Mouse (Mus musculus) adrenal gland, adult 2 months (tissue): ENCODE data around the gene Slc7a5. TPM values are rescaled to one million over a fixed set of nuclear protein-coding genes. Genes with fewer than 3 reads are reported as not detected.
A peak's percentile ranks its signal among the peaks of the same experiment; 100 is the strongest.

ENCODE experiments used
- DNase-seq: peaks from one replicate; pipeline ENCODE4 v3.0.0; 2021
- long read RNA-seq: library from polyadenylated mRNA; stranded (forward); transcript quantifications from one replicate; pipeline ENCODE4 v2.0.0, GENCODE M21; 2021
- polyA plus RNA-seq: library from polyadenylated mRNA; depleted of rRNA; stranded (reverse); fragments of >200 nt; gene quantifications from 2 replicates; pipeline ENCODE4 v1.2.3, GENCODE M21; 2012; rRNA removed
- total RNA-seq, 2 experiments: library from RNA; stranded (reverse); gene quantifications; 2 replicates each; pipeline ENCODE4 v1.2.3; 2021

Slc7a5 gene
- total RNA-seq: 10 to 100 TPM; 38.9 to 46.4 TPM
- 93.9 and 97.5 TPM in 2 replicates for polyA plus RNA-seq
- long read RNA-seq, transcript Slc7a5-201 (10 exons, 3,517 nt): major isoform, 24 of 28 reads
- long read RNA-seq, partial matches to known transcripts: 0 of 28 reads
- long read RNA-seq, other reads (novel, unspliced or antisense): 4 of 28 reads

- DNase-seq: peak; percentile 98
Measured at GRCm38 (mm10) chr8:121907587-121908248, at the start of gene Slc7a5. TSS of gene Slc7a5 (minus strand) at chr8:121907694.

GRCm38 (mm10) chr8:121955825-121956500, 48.5 kb upstream of the Slc7a5 start:
- no peak for DNase-seq

DNA sequence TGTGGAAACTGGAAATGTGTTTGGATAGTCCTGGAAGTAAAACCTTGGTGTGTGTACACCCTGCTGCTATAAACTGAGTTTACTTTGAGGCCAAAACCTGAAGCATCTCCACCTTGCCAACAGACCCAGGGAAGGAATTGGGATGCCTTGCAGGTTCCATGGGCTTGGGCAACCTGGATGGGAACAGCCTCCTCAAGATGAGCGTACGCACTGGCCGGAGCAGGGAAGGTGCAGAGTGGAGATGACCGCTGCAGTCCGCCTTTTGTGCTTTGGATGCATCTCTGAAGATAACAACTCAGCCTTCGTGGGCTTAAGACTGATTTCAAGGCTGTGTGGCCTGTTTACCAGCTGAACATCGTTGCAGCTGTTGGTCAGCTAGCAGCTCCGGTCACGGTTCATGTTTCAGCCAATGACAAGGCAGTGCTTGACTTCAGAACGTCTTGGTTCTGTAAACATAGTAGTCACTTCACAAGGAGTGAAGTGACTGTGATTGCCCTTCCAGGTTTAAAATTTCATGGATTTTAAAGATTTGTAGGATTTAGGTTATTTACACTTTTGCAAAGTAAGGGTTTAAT, 47.6 kb upstream of the Slc7a5 start:
- no peak for DNase-seq

DNA sequence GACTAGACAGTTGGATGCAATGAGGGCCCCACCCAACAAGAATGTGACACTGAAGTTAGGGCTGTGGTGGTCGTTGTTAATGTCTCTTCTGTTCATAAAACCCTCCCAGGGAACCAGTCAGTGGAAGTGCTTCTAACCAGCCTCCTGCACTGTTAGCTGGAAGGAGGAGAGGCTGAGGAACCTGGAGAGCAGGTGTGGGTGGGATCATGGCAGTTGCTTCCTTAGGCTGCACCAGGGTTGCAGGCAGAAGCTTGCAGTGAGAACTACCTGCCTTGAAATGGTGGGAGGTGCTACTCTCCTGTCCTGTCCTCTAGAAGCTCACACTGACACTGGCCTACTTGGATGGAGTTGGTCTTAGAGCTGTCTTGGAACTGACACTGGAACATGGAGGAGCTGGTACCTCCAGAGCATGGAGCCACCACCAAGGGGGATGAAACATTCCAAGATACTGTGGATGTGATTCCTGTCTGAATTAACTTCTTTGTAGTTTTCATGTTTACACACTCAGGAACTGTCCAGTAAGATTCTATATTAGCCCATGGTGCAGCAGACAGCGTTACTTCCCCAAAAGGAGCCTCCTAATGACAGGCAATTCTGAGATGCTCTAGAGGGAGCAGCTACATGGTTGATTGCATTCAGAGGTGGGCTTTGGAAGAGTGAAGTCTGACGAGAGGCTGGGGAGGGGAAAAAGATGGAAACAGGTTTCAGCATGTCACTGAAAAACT, 46.5 kb upstream of the Slc7a5 start:
- no peak for DNase-seq

DNA sequence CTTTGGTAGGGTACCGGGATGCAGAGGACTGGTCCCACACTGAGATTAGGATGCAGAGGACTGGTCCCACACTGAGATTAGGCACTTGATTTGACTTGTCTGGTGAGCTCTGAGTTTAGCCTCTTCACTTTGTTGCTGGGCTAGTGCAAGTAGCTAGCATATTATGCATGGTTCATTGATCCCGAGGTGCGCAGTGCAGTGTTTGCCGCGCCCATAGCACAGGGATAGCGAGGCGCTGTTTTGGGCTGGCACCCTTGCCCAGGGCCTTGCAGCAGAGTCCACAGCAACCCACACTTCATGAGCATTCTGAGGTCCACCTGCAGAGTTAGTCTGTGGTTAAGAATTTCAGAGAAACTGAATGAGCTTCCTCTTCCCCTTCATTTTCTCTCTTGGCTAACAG, 45.3 kb upstream of the Slc7a5 start:
- DNase-seq: no peak

- DNase-seq: no peak
Measured at GRCm38 (mm10) chr8:121952122-121952521, 44.6 kb upstream of the Slc7a5 start.

DNA sequence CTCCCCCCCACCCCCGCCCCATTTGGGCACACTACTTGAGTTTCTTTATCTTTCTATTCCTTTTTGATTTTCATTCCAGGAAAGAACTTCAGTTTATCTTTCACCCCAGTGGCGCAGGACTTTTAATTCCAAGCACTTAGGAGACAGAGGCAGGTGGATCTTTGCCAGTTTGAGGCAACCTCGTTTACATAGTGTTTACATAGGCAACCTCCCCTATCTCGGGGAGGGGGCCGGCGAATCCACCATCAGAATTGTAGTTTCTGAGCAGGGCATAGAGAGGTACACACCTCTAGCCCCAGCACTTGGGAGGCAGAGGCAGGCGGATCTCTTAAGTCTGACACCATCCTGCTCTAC, 44.1 kb upstream of the Slc7a5 start:
- no peak for DNase-seq

DNA sequence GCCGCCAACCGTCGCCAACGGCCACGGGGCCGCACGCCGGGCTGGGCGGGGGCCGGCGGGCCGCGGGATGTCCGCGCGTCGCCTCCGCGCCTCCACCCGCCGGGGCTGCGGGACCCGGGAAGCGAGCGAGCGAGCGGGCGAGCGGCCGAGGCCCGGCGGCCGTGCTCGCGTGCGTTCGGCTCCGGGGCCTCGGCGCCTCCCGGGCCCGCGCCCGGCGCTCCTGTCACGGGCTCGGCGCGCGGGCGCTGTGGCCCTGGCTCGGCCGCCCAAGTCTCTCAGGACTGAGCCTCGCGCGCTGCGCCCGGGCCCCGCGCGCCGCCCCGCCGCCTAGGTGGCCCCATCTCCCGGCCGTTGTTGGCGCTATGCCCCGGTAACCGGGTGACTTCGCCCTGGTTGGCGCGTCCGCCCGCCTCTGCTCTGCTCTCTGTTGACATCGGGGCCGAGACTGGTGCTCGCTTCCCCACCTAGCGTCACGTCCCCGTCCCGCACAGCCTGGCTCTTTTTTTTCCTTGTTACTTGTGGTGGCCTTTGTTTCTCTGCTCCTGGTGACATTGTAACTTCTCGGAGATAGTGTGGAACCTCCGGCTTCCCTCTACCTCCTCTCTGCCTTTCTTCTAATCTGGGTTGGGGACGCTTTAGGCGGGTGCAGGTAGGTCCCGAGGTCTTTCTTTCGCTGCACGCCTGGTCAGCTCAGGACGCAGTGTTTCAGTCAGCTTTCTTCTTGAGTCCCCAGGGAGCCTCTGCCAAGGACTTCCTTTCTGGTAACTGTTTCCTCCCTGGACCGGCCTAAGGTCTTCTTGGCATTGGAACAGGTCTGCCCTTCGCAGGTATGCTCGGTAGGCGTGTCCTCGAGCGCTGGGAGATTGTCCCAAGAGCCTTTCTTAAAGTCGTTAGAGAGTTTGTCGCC, 43.5 kb upstream of the Slc7a5 start:
- peak; percentile 78 for DNase-seq

GRCm38 (mm10) chr8:121949941-121950748, 42.7 kb upstream of the Slc7a5 start:
- DNase-seq: peak; percentile 98

DNA sequence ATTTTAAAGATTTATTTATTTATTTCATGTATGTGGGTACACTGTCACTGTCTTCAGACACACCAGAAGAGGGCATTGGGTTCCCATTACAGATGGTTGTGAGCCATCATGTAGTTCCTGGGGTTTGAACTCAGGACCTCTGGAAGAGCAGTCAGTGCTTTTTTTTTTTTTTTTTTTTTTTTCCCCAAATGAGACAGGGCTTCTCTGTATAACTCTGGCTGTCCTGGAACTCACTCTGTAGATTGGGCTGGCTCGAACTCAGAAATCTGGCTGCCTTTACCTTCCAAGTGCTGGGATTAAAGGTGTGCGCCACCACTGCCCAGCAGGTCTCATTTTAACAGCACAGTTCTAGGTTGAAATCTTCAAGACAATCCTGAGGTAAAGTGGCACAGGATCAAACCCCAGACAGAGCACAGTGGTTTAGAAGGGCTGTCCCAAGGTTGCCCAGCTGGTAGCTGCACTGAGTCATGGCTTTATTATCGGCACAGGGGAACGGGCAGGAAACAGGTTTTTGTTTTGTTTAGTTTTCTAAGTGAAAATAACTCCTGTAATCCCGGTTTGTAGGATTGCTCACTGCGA, 41.8 kb upstream of the Slc7a5 start, which contains the start of gene Banp:
Gene Banp, plus strand, starts transcription at position 529 of the 579 bp plus-strand sequence.
- DNase-seq: no peak

DNA sequence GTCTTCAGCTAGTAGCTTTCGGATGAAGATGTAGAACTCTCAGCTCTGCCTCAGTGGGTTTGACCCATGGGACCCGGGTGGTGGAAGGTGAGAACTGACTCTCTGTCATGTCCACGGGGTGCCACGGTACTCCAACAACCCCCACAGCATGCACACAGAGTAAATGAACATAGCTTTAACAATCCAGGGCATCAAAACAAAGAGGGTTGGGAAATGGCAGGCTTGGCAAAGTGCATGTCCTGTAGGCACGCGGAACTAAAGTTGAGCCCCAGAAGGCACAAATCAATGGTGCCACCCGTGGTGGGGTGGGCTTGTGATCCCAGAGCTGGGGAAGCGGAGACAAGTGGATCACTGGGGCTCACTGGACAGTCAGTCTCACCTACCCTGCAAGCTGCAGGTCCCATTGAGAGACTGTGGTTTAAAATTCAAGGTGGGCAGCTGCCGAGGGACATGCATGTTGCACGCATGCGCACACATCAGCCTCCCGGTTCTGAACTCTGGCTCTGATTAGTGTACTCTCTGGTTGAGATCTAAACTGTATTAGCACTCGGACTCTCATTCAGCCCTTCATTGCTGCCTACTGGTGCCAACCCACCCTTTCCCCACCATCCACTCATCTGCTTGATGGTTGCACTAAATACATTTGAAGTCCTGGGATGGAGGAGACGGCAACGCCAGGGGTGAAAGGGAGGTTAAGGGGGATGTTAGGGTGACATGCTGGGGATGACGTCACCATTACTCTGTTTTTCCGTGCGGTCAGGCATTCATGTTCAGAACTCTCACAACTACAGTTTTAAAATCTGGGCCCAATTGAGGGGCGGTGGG, 41.0 kb upstream of the Slc7a5 start:
- no peak for DNase-seq

GRCm38 (mm10) chr8:121947753-121948141, 40.3 kb upstream of the Slc7a5 start:
- peak; percentile 91 for DNase-seq

DNA sequence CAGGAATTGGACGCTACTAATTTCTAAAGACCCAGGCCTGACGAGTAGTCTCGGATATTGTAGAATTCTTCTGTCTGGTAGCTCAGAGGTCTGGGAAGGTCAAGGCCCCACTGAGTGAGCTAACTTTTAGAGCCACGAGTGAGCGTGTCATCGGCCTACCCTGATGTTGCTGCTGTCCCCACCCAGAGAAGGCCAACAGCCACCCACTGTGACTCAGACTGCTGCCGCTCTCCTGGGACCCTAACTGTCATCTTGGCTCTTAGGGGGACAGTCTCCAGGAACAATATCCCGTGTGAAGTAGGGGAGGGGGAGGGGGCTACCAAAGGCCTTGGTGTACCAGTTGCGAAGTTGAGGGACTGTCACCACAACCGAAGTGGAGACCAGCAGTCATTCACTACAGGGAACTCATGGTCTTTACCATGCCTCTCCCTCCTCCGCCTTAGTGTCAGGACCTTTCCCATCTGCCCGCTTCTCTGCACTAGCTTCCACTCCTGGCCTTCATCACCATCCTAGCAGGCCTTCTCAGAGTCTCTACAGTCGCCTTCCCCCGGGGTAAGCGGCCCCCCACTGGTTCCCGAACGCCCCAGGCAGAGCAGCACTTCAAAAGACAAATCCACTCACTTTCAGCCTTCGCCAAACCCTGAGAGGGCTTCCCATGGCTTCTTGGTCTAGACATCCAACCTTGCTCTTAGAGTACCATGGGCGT, 39.7 kb upstream of the Slc7a5 start:
- DNase-seq: peak; percentile 55

- no peak for DNase-seq
Measured at GRCm38 (mm10) chr8:121946351-121946750, 38.9 kb upstream of the Slc7a5 start.

DNA sequence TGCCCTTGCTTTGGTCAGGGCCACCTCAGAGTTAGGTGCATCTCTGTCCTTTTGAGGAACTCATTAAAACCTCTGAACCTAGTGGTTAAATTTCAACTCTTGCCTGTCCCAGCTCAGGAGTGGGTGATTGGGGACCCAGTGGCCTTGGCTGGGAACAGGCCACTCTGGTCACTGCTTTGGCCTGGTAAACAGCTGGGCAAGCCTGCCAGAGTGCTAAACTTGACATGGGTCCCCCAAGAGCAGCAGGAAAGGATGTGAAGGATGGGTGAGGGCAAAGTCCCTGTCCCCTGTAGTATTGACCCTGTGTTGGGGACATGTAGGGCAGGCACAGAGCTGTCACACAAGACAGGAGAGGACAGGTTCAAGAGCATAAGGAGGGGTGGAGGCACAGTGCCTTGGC, 37.3 kb upstream of the Slc7a5 start, which contains the start of gene Car5a:
Gene Car5a, minus strand, starts transcription at position 74 of the 400 bp plus-strand sequence.
- DNase-seq: no peak

- no peak for DNase-seq
Measured at GRCm38 (mm10) chr8:121943716-121944115, 36.2 kb upstream of the Slc7a5 start.

GRCm38 (mm10) chr8:121943057-121943540, 35.6 kb upstream of the Slc7a5 start:
- DNase-seq: no peak

- no peak for DNase-seq
Measured at GRCm38 (mm10) chr8:121938732-121939131, 31.2 kb upstream of the Slc7a5 start.
